Mouse (Mus musculus) effector memory CD4-positive, alpha-beta T cell, adult 7 months (primary cell): Measurements from ENCODE around the gene Gng2. TPM values are rescaled to one million over a fixed set of nuclear protein-coding genes. Genes with fewer than 3 reads are reported as not detected.

Experiments used
- polyA plus RNA-seq: library from polyadenylated mRNA; unstranded; fragments of 100-300 nt; shearing (Covaris generic); gene quantifications from one replicate; pipeline ENCODE4 v1.2.1, GENCODE M21; 2017

Gng2 gene
- 97.5 TPM for polyA plus RNA-seq

GRCm38 (mm10) chr14:19977271-19978024, at the start of gene Gng2:
TSS of gene Gng2 (minus strand) at chr14:19977627.

GRCm38 (mm10) chr14:19823321-19824142, 153.9 kb downstream of the Gng2 start, which contains the start of gene Rtraf:
TSS of gene Rtraf (minus strand) at chr14:19823824.

Other genes starting within 250 kb of the Gng2 start
- 0.74 TPM for gene Nid2, start 226.4 kb downstream of the Gng2 start, polyA plus RNA-seq
- gene Rtraf, start 153.8 kb downstream of the Gng2 start, polyA plus RNA-seq, result 71.4 TPM
- 21.5 TPM for gene Saysd1, start 160.9 kb upstream of the Gng2 start, polyA plus RNA-seq
- gene Kcnk5, start 204.2 kb upstream of the Gng2 start, polyA plus RNA-seq, result 19.0 TPM